Mouse (Mus musculus): ENCODE data around the gene Ttc30a2.
"Not testable (repeated sequence)": the region's sequence is repeated elsewhere in the genome, so short reads cannot be mapped to it uniquely, and the experiment has no call there.

The Ttc30a2 gene

DNA sequence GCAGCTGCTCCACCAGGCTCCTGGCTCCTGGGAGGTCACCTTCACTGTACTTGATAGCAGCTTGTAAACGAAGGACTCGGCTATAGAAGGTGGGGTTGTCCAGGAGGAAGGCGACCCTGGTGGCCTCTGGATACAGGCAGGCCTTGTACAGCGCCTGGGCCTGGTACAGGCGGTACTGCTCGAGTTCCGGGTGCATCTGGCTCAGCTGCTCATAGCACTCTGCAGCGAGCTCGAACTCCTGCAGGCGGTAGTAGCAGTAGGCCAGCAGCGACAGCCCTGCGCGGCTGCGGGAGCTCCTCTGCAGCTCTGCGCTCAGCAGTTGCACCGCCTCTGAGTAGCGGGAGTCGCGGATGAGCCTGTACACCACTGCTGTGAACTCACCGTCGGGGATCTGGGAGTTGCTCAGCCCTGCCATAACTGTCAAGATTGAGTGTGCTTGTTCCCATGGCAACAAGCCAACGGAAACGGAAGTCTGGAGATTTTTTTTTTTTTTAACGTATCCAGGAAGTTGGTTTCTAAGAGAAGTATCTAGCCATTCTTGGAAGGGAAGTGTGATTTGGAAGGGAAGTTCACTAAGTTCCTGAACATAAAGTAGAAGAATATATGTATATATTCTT, at the start of gene Ttc30a2:
Gene Ttc30a2 (minus strand): TSS at position 419 of the 617 bp plus-strand sequence.
- ATAC-seq (ENCODE audit: low TSS enrichment), result not testable (repeated sequence)

DNA sequence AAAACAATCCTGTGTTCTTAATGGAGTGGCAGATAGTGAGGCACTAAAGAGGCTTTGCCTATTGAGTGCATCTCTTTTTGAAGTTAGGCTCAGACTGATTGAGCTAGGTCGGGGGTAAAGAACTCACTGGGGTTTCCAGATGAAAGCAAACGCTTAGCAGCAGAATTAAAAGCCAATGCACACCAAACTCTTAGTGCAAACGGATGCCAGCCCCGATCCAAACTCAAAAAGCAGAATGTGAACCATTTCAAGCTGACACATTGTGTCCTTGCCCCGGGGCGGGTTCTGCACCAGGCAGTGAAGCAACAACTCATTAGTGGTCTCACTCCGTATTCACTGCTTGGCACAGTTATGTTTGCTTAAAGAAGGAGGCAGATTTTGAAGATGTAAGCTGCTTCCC, 38.9 kb upstream of the Ttc30a2 start:
- ATAC-seq (ENCODE audit: low TSS enrichment), result no peak

DNA sequence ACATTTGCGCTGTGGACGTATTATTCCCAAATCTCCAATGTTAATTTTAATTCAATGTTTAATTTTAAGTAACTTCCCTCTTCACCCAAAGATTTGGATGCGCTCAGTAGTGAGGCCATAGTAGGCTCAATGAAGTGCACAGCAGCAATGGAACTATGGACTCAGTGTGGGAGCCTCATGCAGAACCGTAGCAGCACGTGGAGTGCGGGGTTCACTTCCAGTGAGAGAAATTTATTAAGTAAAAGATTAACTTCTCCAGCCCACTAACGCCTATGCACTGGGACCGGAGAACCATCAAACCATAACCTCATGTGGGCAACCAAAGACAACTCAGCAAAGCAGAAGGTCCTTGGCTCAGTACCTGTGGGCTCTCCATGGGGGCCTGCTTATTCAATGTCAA, 38.2 kb upstream of the Ttc30a2 start:
- no peak for ATAC-seq (ENCODE audit: low TSS enrichment)

GRCm38 (mm10) chr2:76015460-76015859, 37.5 kb upstream of the Ttc30a2 start:
- no peak for ATAC-seq (ENCODE audit: low TSS enrichment)

GRCm38 (mm10) chr2:76014659-76015058, 36.7 kb upstream of the Ttc30a2 start:
- ATAC-seq (ENCODE audit: low TSS enrichment), result no peak

DNA sequence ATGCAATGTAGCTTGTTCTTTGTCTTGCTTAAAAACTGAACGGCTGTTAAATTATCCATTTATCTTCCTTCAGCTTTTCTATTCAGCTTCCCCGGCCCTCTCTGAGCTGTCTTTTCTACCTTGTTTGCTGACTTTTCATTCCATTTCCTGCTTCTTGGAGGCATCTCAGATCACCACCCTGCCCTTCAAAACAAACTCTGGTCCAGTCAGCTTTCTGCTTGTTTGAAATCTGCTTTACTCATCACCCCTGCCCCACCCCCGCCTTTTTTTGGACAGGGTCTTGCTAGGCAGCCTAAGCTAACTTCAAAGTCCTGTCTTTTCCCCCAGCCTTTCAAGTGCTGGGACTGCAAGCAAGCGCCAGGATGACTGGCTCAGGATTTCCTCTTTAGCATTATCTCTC, 28.2 kb upstream of the Ttc30a2 start:
- ATAC-seq (ENCODE audit: low TSS enrichment), result no peak

DNA sequence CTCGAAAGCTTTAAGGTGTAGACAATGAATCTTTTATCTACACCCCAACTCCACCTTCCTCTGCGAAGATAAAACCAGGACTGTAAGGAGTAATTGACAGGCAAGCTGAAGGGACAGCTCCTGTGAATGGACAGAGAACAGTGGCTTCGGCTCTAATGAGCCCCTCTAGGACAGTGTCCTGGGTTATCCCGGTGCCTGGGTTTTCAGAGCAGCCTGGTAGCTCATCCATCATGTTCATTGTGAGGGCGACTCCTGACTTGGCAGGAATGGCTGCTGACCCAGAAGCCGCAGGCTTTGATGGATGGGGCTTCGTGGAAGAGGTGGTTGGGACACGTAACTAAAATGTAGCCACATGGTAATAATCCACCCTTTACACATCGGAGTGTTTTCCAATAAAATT, 24.9 kb upstream of the Ttc30a2 start:
- no peak for ATAC-seq (ENCODE audit: low TSS enrichment)

DNA sequence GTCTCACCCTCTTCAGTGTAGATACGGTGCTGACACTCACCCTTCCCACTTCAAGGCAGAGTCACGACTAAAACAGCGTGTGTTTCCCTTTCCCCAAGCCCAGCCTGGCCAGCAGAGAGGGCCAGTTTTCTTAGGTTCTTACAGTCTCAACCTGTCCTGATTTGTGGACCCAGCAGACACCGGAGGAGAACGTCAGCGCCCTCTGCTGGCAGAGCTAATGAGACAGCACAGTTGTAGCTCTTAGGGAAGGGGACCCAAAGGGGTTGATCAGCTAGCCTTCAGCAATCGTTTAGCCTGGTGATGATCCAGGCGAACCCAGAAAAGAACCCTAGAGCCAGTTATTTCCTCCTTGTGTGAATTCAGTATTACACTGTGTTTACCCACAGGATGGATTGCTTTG, 23.4 kb upstream of the Ttc30a2 start:
- ATAC-seq (ENCODE audit: low TSS enrichment), result peak; percentile 82

GRCm38 (mm10) chr2:75999636-76000035, 21.7 kb upstream of the Ttc30a2 start:
- ATAC-seq (ENCODE audit: low TSS enrichment), result no peak

DNA sequence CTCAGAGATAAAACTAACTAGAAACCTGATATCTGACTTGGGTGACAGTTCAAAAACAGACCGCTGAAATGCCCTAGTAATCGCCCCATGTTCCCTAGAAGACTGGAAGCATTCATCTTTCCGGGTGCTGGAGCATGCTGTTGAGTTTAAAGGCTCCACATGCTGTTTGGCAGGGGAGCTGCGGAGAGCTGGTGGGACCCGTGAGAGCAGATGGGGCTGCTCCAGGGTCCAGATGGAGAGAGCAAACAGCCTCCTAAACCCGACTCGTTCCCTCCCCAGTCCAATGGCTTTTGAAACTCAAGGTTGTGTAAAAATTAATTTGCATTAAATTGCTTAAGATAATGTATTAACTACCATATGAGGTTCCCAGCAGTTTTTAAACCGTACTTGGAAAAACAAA, 20.7 kb upstream of the Ttc30a2 start:
- no peak for ATAC-seq (ENCODE audit: low TSS enrichment)

DNA sequence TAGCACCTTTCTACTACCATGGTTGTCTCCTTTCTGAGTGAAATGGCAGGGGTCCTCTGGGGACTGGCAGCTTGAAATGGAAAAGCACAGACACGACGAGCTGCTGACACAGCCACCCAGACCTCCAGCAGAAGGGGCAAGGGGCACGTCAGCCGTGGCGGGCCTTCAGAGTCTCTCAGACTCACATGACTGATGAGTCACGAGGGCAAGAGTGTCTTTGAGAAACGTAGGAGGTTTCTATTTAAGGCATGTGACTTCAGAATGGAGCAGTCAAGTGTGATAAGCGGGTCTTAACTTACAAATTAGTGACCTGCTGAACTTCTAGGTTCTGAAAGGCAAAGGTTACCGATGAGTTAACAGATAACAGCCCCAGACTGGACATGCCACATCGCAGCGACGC, 19.8 kb upstream of the Ttc30a2 start:
- ATAC-seq (ENCODE audit: low TSS enrichment), result no peak

GRCm38 (mm10) chr2:75994841-75995240, 16.9 kb upstream of the Ttc30a2 start:
- no peak for ATAC-seq (ENCODE audit: low TSS enrichment)

- no peak for ATAC-seq (ENCODE audit: low TSS enrichment)
Measured at GRCm38 (mm10) chr2:75991581-75992205, 13.7 kb upstream of the Ttc30a2 start.

GRCm38 (mm10) chr2:75990885-75991539, 13.0 kb upstream of the Ttc30a2 start:
- peak; percentile 68 for ATAC-seq (ENCODE audit: low TSS enrichment)

DNA sequence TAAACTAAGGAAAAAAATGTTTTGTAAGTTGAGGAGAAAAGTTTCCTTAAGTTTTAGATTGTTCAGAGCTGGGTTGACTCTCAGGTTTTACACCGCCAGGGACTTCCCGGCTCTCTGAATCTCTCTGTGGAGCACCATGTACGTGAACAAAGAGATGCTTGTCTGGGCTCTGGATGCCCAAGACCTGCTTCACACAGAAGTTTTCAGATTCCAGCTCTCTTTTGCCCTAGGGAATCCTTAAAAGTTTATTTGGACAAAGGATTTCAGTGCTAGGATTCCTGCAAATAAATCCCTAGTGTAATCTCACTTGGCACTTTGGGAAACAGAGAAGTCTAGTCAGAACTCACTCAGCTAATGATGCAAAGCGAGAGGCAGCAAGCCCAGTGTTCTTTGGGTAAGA, 11.7 kb upstream of the Ttc30a2 start:
- ATAC-seq (ENCODE audit: low TSS enrichment), result no peak

- no peak for ATAC-seq (ENCODE audit: low TSS enrichment)
Measured at GRCm38 (mm10) chr2:75988779-75989363, 10.9 kb upstream of the Ttc30a2 start.

DNA sequence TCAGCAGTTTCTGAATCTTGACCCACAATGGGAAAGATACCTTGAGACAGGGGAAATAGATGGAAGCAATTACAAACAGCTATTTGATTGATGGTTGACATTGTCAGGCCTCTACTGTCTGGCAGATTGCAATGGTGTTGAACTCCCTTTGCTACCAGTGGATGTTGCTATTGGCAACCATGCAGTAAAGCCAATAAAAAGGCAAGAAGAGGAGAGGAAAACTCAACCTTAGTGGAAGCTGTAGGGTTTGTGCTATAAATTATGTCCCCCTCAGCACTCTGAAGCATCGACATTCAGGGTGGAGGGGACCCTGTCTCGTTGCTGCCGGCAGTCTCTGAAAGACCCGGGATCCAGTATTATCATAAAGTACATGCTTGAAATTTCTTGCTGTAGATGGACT, 10.4 kb upstream of the Ttc30a2 start:
- no peak for ATAC-seq (ENCODE audit: low TSS enrichment)

DNA sequence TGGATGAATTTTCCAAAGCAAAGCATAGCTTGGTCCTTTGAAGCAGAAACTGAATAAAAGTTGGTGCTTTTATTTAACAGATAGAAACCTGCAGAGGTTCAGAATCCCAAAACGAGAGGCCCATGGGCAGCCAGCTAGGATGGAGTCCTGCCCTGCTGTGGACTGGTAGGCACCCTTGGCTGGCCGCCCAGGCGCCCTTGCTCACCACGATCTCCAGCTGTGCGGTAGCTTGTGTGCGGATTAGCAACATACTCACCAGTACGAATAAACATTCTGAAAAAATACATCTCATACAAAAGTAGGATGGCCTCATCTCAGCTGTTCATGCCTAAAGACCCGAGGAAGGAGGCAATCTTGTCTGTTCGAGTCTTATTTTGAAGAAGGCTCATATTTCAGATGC, 9.8 kb upstream of the Ttc30a2 start:
- no peak for ATAC-seq (ENCODE audit: low TSS enrichment)

DNA sequence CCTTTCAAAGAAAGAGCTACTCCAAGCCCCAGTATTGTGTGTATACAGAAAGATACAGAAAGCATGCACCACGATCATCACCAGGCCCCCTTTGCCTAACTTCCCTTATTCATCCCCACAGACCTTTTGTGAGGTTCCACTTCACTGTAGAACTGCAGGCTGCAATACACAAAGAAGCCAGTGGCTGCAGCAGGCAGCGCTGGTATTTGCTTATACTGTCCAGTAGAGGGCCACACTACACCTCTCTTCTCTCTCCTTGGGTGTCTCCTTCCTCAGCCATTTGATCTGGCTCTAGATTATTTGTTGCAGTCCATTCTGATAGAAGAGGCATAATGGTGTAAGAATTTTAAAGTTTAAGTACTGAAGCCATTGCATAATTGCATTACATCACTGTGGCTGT, 7.2 kb upstream of the Ttc30a2 start:
- peak; percentile 92 for ATAC-seq (ENCODE audit: low TSS enrichment)

DNA sequence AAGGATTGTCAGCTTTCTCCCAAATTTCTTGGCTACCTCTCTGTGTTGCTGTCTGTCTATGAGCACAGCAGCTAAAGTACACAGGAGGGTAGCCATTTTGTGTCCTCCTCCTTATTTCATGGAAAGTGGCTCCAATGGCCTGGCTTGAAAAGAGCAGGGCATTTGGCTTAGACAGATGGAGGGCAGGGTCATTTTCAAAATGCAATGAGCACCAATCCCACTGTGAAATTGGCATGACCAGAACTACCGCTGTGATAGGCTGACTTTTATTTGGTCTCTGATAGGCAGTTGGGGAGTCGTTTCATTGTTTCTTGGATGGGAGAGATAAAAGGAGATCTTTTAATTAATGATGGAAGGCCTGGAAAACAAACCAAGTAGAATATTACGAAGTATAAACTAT, 5.9 kb upstream of the Ttc30a2 start:
- ATAC-seq (ENCODE audit: low TSS enrichment), result no peak

- no peak for ATAC-seq (ENCODE audit: low TSS enrichment)
Measured at GRCm38 (mm10) chr2:75983091-75983490, 5.1 kb upstream of the Ttc30a2 start.

DNA sequence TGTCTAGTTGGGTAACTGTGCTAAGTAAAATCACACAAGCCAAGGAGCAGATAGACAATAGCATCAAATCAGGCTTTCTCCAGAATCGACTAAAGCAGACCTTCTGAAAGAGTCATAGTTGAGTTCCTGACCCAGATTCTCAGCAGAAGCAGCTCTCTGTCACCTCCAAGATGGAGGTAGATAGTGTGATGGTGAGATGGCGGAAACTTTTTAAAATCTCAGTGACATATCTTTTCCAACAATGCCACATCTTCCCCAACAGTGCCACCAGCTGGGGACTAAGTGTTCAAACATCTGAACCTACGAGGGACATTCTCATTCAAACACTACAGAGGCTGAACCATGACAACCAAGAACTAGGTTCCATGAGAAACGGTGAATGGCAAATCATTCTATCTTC, 4.7 kb upstream of the Ttc30a2 start:
- ATAC-seq (ENCODE audit: low TSS enrichment), result no peak

DNA sequence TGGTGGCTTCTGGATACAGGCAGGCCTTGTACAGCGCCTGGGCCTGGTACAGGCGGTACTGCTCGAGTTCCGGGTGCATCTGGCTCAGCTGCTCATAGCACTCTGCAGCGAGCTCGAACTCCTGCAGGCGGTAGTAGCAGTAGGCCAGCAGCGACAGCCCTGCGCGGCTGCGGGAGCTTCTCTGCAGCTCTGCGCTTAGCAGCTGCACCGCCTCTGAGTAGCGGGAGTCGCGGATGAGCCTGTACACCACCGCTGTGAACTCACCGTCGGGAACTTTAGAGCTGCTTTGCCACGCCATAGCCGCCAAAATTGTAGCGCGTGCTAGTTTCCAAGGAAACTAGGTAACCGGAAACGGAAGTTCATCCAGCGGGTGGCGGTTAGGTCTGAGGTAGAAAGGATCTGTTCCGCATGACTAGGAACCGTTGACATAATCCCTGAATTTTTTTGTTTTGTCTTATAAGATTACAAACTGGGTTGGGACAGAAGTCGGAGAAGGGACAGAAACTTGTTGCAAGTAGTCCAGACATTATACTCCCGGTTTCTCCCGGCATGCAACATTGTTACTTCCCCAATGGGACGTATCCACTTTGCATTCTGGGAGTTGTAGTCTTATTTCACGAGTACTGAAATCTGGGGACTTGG, 3.6 kb upstream of the Ttc30a2 start, which contains the start of gene Ttc30a1:
Gene Ttc30a1 (minus strand): TSS at position 528 of the 642 bp plus-strand sequence.
- peak; percentile 87 for ATAC-seq (ENCODE audit: low TSS enrichment)
